Mouse (Mus musculus) cortical plate, adult 2 months (tissue): Measurements from ENCODE around the gene Sumo2.

Experiments used
- CTCF ChIP-seq: fragments of 200-500 bp; IDR thresholded peaks from 2 replicates; pipeline ENCODE4 v1.5.1; 2011; ENCODE audit warnings: mild to moderate bottlenecking, control low read depth, low read length; ENCODE audit not compliant: insufficient read depth; ENCODE audit errors: extremely low read depth
- POLR2A ChIP-seq: fragments of 200-500 bp; IDR thresholded peaks from 2 replicates; pipeline ENCODE4 v1.6.1; 2011; ENCODE audit warnings: mild to moderate bottlenecking, low read length, control low read depth; ENCODE audit not compliant: insufficient read depth; ENCODE audit errors: extremely low read depth

- no peak for TF ChIP-seq CTCF
- TF ChIP-seq POLR2A: no peak
Observed at GRCm38 (mm10) chr11:115535401-115536037, 557 bp downstream of the Sumo2 start.
